Mouse (Mus musculus) heart, embryonic 10.5 days (tissue): ENCODE measurements around the gene Fsd2. TPM values are rescaled to one million over a fixed set of nuclear protein-coding genes. Genes with fewer than 3 reads are reported as not detected.
A peak's percentile ranks its signal among the peaks of the same experiment; 100 is the strongest.

ENCODE experiments used
- DNase-seq: peaks from one replicate; pipeline ENCODE4 v3.0.0-alpha.2; 2017; ENCODE audit warnings: low spot score
- H3K27ac ChIP-seq: fragments of 300-500 bp; sonication (generic); 2 replicates; pipeline ENCODE4 v1.5.1; 2016; ENCODE audit warnings: mild to moderate bottlenecking
- H3K27me3 ChIP-seq: fragments of 300-500 bp; sonication (generic); 2 replicates; pipeline ENCODE4 v1.6.1; 2016; ENCODE audit warnings: mild to moderate bottlenecking; ENCODE audit not compliant: poor library complexity, insufficient read depth, severe bottlenecking
- H3K36me3 ChIP-seq: fragments of 300-500 bp; sonication (generic); 2 replicates; pipeline ENCODE4 v1.6.1; 2016; ENCODE audit warnings: mild to moderate bottlenecking, moderate library complexity
- H3K4me1 ChIP-seq: fragments of 300-500 bp; sonication (generic); 2 replicates; pipeline ENCODE4 v1.6.1; 2016; ENCODE audit warnings: mild to moderate bottlenecking
- H3K4me3 ChIP-seq: fragments of 300-500 bp; sonication (generic); 2 replicates; pipeline ENCODE4 v1.5.1; 2016; ENCODE audit warnings: mild to moderate bottlenecking, moderate library complexity
- H3K9me3 ChIP-seq: fragments of 300-500 bp; sonication (generic); 2 replicates; pipeline ENCODE4 v1.6.1; 2016; ENCODE audit warnings: mild to moderate bottlenecking, moderate library complexity
- WGBS: fragments of 180-500 bp; shearing (Covaris S2); methylation state at CpG from one replicate; pipeline ENCODE4 v1.1.7; 2016; 5-methylcytosine and 5-hydroxymethylcytosine counted together
- polyA plus RNA-seq: library from polyadenylated mRNA; unstranded; fragments of >200 nt; fragmentation: Nextera tagmentation; extraction: Ambion mirVana; gene quantifications from 2 replicates; pipeline ENCODE4 v1.2.1, GENCODE M21; 2016

Gene Fsd2
- polyA plus RNA-seq, 1 experiment from 2014 or later, result 39.8 TPM

DNA sequence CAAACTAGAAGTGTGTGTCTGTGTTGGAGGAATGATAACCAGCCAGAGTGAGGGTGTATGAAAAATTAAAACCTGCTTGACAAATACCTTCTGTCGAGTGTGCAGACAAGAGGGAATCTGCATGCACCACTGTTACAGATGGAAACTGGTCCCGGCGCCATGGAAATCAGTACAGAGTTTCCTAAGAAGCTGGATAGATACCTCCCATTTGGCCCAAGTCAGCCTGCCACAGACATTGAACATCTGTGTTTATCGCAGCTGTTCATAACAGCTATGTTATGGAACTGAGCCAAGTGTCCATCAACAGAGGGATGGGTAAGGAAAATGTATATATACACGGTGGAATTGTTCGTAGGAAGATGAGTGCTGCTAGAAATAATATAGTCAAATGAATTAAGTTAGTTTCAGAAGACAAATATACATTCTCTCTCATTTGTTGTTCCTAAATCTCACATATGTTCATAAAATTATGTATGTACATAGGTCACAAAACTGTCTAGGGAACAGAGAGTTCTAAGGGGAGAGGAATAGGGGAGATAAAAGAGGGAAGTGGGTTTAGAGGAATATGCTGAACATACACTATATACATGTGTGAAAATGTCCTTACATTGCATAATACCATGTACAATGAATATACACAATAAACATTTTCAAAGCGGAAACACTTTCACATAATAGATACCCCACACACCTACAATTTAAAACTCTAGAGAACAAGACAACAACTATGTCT lies 9.3 kb downstream of the Fsd2 start:
- peak; percentile 71 for DNase-seq
- no peak overlapping the region for H3K27ac ChIP-seq
- H3K9me3 ChIP-seq, result no peaks in the 10 kb centered on the region
- no peak overlapping the region for H3K4me3 ChIP-seq
- 82% methylated on average over 7 of the region's 7 CpGs for WGBS
- peaks cover 51% of the 10 kb centered on the region for H3K36me3 ChIP-seq
- peaks cover 13% of the 10 kb centered on the region; the same call in 1 of the 2 replicates for H3K4me1 ChIP-seq
- no peaks in the 10 kb centered on the region for H3K27me3 ChIP-seq

DNA sequence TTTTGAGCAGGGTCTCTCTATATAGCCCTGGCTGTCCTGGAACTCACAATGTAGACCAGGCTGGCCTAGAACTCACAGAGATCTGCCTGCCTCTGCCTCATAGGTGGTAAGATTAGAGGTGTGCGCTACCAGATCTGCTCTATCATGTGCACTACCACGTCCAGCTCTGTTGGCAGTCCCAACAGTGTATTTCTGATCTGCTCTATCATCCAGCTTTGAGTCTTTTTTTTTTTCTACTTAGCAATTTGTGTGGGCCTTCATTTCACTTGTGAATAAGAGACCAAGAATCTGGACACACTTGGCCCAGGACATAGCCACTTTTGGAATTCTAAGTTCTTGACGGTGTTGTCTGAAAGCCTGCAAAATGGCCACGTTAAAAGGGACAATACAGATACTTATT lies 9.9 kb downstream of the Fsd2 start:
- Histone ChIP-seq H3K4me3 (no peak overlapping the region), H3K36me3 (peaks cover 56% of the 10 kb centered on the region), H3K4me1 (peaks cover 13% of the 10 kb centered on the region; the same call in 1 of the 2 replicates), H3K27me3 (no peaks in the 10 kb centered on the region), H3K9me3 (no peaks in the 10 kb centered on the region), H3K27ac (no peak overlapping the region)
- DNase-seq, result no peak
- WGBS, result 82% methylated on average over 4 of the region's 4 CpGs

DNA sequence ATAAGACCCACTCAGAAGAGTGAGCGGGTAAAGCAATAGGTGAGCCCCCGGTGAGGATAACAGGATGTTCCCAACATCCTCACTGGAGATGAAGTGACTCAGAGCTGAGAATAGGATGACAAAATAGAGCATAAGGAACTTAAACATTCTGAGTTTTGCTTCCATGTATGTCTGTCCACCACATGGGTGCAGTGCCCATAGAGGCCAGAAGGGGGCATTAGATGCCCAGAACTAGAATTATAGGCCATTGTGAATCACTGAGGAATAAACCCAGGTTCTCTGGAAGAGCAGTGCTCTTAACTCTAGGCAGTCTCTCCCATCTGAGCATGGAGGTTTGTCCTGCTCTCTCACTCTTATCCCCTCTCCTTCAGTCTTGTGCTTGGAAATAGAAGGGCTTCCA lies 12.4 kb downstream of the Fsd2 start:
- H3K9me3 ChIP-seq, result no peaks in the 10 kb centered on the region
- WGBS, result 79% methylated on average over 2 of the region's 2 CpGs
- peaks cover 67% of the 10 kb centered on the region for H3K36me3 ChIP-seq
- no peaks in the 10 kb centered on the region; the same call in 1 of the 2 replicates for H3K4me1 ChIP-seq
- H3K27me3 ChIP-seq, result no peaks in the 10 kb centered on the region
- no peak overlapping the region for H3K4me3 ChIP-seq
- H3K27ac ChIP-seq, result no peak overlapping the region
- DNase-seq, result no peak

DNA sequence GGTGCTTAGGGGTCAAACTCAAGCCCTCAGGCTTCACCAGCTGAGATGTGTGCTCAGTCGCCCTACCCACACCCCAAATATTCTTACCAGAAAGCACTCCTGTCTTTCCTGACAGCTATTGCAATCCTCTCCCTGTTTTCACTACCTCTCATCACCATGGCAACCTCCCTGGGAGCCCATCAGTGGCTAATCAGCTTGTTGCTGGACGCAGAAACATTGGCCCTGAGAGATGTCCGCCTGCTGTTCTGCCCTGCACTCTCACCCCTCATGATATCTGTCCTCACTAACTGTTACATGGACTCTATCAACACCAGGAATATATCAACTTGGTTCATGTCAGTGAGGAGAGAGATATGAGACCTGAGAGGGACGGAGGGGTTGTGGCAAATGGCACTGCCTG lies 13.2 kb downstream of the Fsd2 start:
- Histone ChIP-seq H3K27me3 (no peaks in the 10 kb centered on the region), H3K36me3 (peaks cover 68% of the 10 kb centered on the region), H3K9me3 (no peaks in the 10 kb centered on the region), H3K4me1 (no peaks in the 10 kb centered on the region; the same call in none of the 2 replicates), H3K4me3 (no peak overlapping the region), H3K27ac (no peak overlapping the region)
- WGBS, result 39% methylated on average over 4 of the region's 4 CpGs
- DNase-seq, result no peak

DNA sequence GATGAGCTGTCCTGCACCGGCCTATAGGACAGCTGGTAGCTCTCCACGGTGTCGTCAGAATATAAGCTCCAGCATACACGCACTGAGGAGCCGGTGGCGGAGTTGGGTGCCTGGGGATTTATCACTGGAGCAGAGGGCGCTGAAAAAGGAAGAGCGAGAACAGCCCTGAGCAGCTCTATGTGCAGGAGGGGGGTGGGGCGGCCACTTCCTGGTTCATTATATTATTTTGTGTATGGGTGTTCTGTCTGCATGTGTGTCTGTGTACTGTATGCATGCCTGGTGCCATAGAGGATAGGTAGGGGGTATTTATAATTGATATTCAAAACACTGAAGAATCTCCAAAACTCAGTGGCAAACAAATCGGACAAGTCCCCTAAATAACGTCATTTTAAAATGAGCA lies 17.9 kb downstream of the Fsd2 start:
- WGBS, result 67% methylated on average over 11 of the region's 11 CpGs
- Histone ChIP-seq H3K4me1 (no peaks in the 10 kb centered on the region; the same call in none of the 2 replicates), H3K36me3 (peaks cover 87% of the 10 kb centered on the region), H3K27ac (no peak overlapping the region), H3K27me3 (no peaks in the 10 kb centered on the region), H3K4me3 (no peak overlapping the region), H3K9me3 (no peaks in the 10 kb centered on the region)
- no peak for DNase-seq

DNA sequence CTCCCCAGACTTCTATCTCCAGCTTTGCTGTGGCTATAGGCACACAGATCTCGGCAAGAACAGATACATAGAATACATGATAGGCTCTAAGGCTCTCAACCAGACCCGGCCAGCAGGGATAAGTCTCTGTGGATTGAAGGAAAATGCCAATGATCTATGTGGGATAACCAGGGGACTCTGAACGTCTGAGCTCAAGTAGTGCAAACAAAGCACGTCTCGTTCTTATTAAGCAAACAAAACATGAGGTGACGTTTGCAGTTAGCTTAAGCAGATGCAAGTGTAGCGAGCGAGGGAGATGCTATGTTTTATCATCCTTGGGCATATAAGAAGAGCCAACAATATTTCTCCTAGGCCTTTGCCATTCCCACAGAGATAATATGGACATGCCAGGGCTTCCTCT lies 23.8 kb downstream of the Fsd2 start:
- H3K9me3 ChIP-seq, result no peaks in the 10 kb centered on the region
- no peak overlapping the region for H3K27ac ChIP-seq
- no peak for DNase-seq
- H3K4me3 ChIP-seq, result no peak overlapping the region
- 80% methylated on average over 8 of the region's 8 CpGs for WGBS
- H3K36me3 ChIP-seq, result peaks cover 87% of the 10 kb centered on the region
- H3K27me3 ChIP-seq, result no peaks in the 10 kb centered on the region
- H3K4me1 ChIP-seq, result no peaks in the 10 kb centered on the region

DNA sequence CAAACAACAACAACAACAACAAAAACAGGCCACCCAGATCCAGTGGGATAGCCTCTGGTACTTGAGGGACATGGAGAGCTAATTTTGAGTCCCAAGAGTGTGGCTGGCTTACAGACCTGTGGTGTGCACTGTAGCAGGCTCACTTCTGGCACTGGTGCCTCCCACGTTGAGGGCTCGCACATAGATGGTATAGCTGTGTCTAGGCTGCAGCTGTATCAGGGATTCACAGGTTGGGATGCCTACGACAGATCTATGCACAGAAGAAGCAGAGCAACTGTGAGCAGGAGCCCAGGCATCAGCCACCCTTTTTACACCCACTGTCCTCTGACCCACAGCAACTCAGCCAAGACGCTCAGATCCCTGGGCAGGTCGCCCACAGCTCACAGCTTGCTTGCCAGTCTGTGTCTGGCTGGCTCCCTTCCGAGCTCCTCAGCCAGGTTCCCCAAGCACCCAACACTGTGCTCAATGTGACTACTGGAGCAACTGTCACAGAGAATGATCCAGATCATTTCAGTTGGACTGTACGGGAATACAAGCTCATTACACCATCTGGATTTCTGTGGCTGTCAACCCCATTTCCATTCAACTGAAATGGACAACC lies 24.7 kb downstream of the Fsd2 start:
- no peaks in the 10 kb centered on the region for H3K9me3 ChIP-seq
- H3K4me3 ChIP-seq, result no peak overlapping the region
- H3K4me1 ChIP-seq, result no peaks in the 10 kb centered on the region
- no peak for DNase-seq
- no peaks in the 10 kb centered on the region for H3K27me3 ChIP-seq
- peaks cover 88% of the 10 kb centered on the region for H3K36me3 ChIP-seq
- WGBS, result 84% methylated on average over 7 of the region's 7 CpGs
- no peak overlapping the region for H3K27ac ChIP-seq

DNA sequence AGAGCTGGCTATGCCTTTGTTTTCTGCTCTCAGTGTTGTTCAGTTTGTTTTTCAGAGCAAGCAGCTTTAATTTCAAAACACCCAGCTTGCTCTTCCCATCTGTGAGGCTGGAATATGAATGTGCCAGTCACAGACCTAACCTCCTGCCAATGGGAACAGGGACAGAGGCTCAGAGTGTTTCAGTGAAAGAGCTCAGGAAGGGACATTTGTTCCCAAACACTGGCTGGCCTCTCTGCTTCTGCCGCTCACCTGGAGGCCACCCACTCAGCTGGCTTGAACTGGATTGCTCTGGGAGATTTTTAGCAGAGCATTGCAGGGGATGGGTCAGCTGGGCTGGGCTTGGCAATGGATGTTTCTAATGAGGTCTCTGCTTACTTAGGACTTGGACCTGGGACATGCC lies 25.7 kb downstream of the Fsd2 start:
- Histone ChIP-seq H3K4me3 (no peak overlapping the region), H3K27ac (no peak overlapping the region), H3K27me3 (no peaks in the 10 kb centered on the region), H3K9me3 (no peaks in the 10 kb centered on the region), H3K4me1 (no peaks in the 10 kb centered on the region), H3K36me3 (peaks cover 89% of the 10 kb centered on the region)
- no peak for DNase-seq
- WGBS, result 42% methylated on average over 1 of the region's 1 CpGs

DNA sequence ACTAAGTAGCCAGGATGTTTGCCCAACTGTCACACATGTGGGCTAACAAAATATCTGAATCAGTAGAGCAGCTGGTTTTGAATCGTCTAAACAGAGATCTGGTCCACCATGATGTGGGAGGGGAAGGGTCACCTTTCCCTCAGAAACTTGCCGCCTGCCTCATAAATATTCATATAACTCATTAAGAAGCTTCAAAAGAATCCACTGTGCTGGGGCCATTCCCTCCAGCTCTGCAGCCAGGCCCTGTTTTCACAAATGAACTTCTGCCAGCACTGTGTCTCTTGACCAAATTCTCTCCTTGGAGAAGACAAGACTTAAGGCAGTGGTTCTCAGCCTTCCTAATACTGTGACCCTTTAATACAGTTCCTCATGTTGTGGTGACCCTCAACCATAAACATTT lies 27.2 kb downstream of the Fsd2 start:
- Histone ChIP-seq H3K4me1 (no peaks in the 10 kb centered on the region), H3K4me3 (no peak overlapping the region), H3K27ac (no peak overlapping the region), H3K36me3 (peaks cover 90% of the 10 kb centered on the region), H3K27me3 (no peaks in the 10 kb centered on the region), H3K9me3 (no peaks in the 10 kb centered on the region)
- no peak for DNase-seq
- 46% methylated on average over 2 of the region's 2 CpGs for WGBS

DNA sequence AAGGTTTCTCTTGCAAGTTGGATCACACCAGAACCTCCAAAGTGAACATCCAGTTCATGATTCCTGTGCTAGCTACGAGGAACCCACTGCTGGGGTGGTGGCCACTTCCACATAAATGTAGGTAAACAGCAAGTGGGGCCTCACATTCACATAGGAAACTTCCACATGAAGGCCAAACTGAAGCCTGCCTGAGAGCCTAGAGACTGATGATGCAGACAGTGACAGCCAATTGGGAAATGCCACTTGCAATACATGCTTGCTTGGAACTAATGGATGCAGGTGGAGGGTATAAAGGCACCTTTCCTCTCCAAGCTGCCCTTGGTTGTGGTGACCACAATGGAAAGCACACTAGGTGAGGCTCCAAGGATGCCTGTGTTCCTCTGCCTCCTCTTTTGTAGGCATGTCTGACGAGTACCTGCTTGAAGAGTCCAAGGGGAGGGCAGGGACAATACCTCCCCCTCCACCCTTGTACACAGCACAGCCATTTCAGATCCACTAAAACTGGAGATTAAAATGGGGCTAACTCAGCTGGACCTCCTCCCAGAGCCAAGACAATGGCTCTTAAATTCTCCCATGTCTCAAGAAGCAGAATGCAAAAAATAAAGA lies 28.6 kb downstream of the Fsd2 start:
- Histone ChIP-seq H3K4me3 (no peak overlapping the region), H3K27me3 (no peaks in the 10 kb centered on the region), H3K4me1 (no peaks in the 10 kb centered on the region), H3K9me3 (no peaks in the 10 kb centered on the region), H3K27ac (no peak overlapping the region), H3K36me3 (peaks cover 92% of the 10 kb centered on the region)
- 78% methylated on average over 2 of the region's 2 CpGs for WGBS
- DNase-seq, result no peak

DNA sequence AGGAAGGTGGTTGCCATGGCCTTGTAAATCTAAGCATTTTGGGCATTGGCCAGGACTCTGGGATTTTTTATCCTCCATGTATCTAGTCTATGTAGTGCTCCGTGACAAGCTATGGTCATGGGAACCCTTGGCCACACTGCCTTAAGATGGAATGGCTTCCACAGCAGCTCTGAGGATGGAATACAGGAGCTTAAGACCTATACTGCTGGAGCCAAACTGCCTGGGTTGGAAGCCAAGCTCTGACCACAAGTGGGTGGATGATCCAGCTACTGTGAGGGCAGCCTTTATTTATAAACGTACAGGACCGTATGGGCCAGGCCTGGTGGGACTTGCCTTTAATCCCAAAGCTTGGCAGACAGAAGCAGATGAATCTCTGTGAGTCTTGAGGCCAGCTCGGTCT lies 30.3 kb downstream of the Fsd2 start:
- Histone ChIP-seq H3K9me3 (no peaks in the 10 kb centered on the region), H3K27ac (no peak overlapping the region), H3K36me3 (peaks cover 93% of the 10 kb centered on the region), H3K27me3 (no peaks in the 10 kb centered on the region), H3K4me1 (no peaks in the 10 kb centered on the region), H3K4me3 (no peak overlapping the region)
- 86% methylated on average over 4 of the region's 4 CpGs for WGBS
- DNase-seq, result no peak

DNA sequence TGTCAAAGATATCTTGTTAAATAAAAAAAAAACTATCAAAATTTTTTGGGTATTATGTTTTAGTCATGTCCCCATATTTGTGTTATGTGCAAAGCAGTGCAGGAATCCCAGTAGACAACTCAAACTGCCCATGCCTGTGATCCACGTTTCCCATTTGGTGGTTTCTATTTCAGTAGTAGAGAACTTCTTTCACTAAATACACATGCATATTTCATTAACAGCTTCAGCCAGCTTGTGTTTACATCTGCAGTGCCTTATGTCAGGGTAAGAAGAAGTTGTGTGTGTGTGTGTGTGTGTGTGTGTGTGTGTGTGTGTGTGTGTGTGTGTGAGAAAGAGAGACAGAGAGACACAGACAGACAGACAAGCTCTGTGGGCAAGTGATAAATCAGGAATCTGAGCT lies 35.3 kb downstream of the Fsd2 start:
- no peak overlapping the region for H3K27ac ChIP-seq
- 91% methylated on average over 1 of the region's 1 CpGs for WGBS
- DNase-seq, result no peak
- H3K9me3 ChIP-seq, result no peaks in the 10 kb centered on the region
- no peak overlapping the region for H3K4me3 ChIP-seq
- no peaks in the 10 kb centered on the region for H3K4me1 ChIP-seq
- H3K36me3 ChIP-seq, result peaks cover 91% of the 10 kb centered on the region
- no peaks in the 10 kb centered on the region for H3K27me3 ChIP-seq

DNA sequence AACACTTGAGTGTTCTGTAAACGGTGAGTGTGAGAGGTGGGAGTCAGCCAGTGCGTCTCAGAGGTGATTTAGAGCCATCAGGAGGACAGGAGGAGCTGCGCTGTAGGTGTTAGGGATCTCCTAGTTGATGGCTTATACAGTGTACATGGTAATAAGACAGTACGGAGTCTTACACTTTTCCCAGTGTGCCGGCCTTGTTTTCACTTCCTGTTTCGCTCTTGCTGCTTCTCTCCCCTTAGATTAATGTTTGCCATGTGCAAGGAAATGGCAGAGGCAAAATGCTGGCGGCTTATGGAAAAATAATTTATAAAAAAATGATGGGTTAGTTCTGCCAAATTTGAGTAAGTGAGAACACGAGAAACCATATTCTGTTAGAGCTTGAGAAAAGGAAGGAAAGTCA lies 37.8 kb downstream of the Fsd2 start:
- DNase-seq, result no peak
- H3K9me3 ChIP-seq, result no peaks in the 10 kb centered on the region
- H3K36me3 ChIP-seq, result peaks cover 82% of the 10 kb centered on the region
- H3K4me3 ChIP-seq, result no peak overlapping the region
- H3K27ac ChIP-seq, result no peak overlapping the region
- 92% methylated on average over 8 of the region's 8 CpGs for WGBS
- peaks cover 9% of the 10 kb centered on the region for H3K4me1 ChIP-seq
- H3K27me3 ChIP-seq, result no peaks in the 10 kb centered on the region
